Mouse (Mus musculus): Measurements from ENCODE around the gene Gm20890.
"Not testable (repeated sequence)": the region's sequence is repeated elsewhere in the genome, so short reads cannot be mapped to it uniquely, and the experiment has no call there.

Gene Gm20890

DNA sequence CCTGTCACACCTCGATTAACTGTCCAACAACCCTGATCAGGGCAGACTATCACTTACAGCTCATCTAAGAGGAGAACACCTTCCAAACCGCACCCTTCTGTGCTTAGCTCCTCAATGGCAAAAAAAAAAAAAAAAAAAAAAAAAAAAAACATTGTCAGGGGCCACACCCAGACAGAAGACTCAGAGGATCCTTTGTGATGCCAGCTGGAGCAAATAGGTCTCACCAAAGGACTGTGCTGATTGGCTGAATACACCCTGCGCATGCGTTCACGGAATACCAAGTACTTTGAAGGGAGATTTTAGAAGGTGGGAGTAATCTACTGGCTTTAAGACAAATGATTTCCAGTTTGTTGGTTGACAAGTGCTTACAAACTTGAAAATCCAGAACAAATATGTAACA lies at the start of gene Gm20890:
Gene Gm20890 (minus strand): TSS at position 101 of the 400 bp plus-strand sequence.
- DNase-seq (ENCODE audit: low read depth, low spot score); H3K27me3 ChIP-seq (ENCODE audit: control insufficient read depth, insufficient read depth, low read length, poor library complexity, severe bottlenecking); H3K36me3 ChIP-seq (ENCODE audit: control insufficient read depth, insufficient read depth, low read length, poor library complexity, severe bottlenecking): not testable (repeated sequence)
